Comparison of ENCODE assay signal across 8 mouse cellular contexts in genomic region chr10:75561071-75561654, GRCm38 (mm10). TPM values are rescaled to one million over a fixed set of nuclear protein-coding genes. Genes with fewer than 3 reads are reported as not detected.
A peak's percentile ranks its signal among the peaks of the same experiment; 100 is the strongest.
DNase-seq lines count a peak whose midpoint lies in the region; ATAC-seq and TF ChIP-seq lines count a peak whose summit lies in the region.
"Had no signal": no experiment of that assay in that cellular context is flagged by ENCODE, and none has a peak within 500 bp of the region (broad histone marks: within the 10 kb centered on the region; RNA-seq: fewer than 3 reads in every experiment).

Gene Ggt1 (plus strand): TSS chr10:75561604.

- no peaks in the 10 kb centered on the region for H3K36me3 ChIP-seq in lung, embryonic 15.5 days
- H3K36me3 ChIP-seq in forebrain, embryonic 12.5 days (replicated peaks): no peaks in the 10 kb centered on the region

- intact Hi-C loops in gastrocnemius, postnatal 36 days (cut with DNase I): no loop called here

- ATAC-seq in lung, embryonic 15.5 days (ENCODE audit: borderline replicate concordance, extremely low read depth, low FRiP score, low TSS enrichment): no peak
- ATAC-seq in forebrain, embryonic 12.5 days (ENCODE audit: low FRiP score): no peak

- peak within 1 kb of the TSS; percentile 99; the same call in 1 of the 2 replicates for H3K4me2 ChIP-seq in lung, embryonic 15.5 days
- peak within 1 kb of the TSS; percentile 98 for H3K4me2 ChIP-seq in forebrain, embryonic 12.5 days

- DNase-seq in lung, postnatal 14 days: no peak
- no peak for DNase-seq in large intestine, adult 2 months (ENCODE audit: low read depth, low spot score)
- no peak for DNase-seq in gastrocnemius, postnatal 36 days
- no peak for DNase-seq in urinary bladder, postnatal 14 days (ENCODE audit: low spot score)
- DNase-seq: adrenal gland, adult 8-10 months had no signal

- TF ChIP-seq CTCF in olfactory bulb, adult 2 months (IDR thresholded peaks at IDR 0.05; ENCODE audit: insufficient read depth, low read depth, low read length): no peak

- 59% methylated on average over 10 of the region's 10 CpGs for WGBS in lung, embryonic 15.5 days
- 50% methylated on average over 10 of the region's 10 CpGs for WGBS in forebrain, embryonic 12.5 days
- WGBS in large intestine, adult 2 months: 64% methylated on average over 10 of the region's 10 CpGs
- 78% methylated on average over 10 of the region's 10 CpGs for whole genome bisulfite sequencing in olfactory bulb, adult 2 months

- TF ChIP-seq POLR2A in olfactory bulb, adult 2 months (IDR thresholded peaks at IDR 0.05; ENCODE audit: insufficient read depth, low read depth, low read length): no peak

- H3K27me3 ChIP-seq in lung, embryonic 15.5 days: peaks cover 30% of the 10 kb centered on the region
- peaks cover 67% of the 10 kb centered on the region for H3K27me3 ChIP-seq in forebrain, embryonic 12.5 days

- H3K9me3 ChIP-seq in lung, embryonic 15.5 days: no peaks in the 10 kb centered on the region
- H3K9me3 ChIP-seq in forebrain, embryonic 12.5 days: no peaks in the 10 kb centered on the region

- H3K4me3 ChIP-seq in lung, embryonic 15.5 days: no peak within 1 kb of the TSS
- H3K4me3 ChIP-seq in forebrain, embryonic 12.5 days (replicated peaks): peak within 1 kb of the TSS; percentile 69
- H3K4me3 ChIP-seq in olfactory bulb, adult 2 months (ENCODE audit: insufficient read depth, low read depth, low read length): peak within 1 kb of the TSS; percentile 59; the same call in 1 of the 2 replicates

- H3K9ac ChIP-seq in lung, embryonic 15.5 days: no peak within 1 kb of the TSS
- 0 out of 2 replicates have a peak within 1 kb of the TSS, but pooled peaks have one; percentile 84 for H3K9ac ChIP-seq in forebrain, embryonic 12.5 days

- peaks cover 24% of the 10 kb centered on the region for H3K4me1 ChIP-seq in lung, embryonic 15.5 days
- peaks cover 34% of the 10 kb centered on the region for H3K4me1 ChIP-seq in forebrain, embryonic 12.5 days
- H3K4me1 ChIP-seq in olfactory bulb, adult 2 months (ENCODE audit: control insufficient read depth, insufficient read depth, low read length): peaks cover 14% of the 10 kb centered on the region

- H3K27ac ChIP-seq in lung, embryonic 15.5 days: no peak within 1 kb of the TSS
- H3K27ac ChIP-seq in forebrain, embryonic 12.5 days: no peak within 1 kb of the TSS
- H3K27ac ChIP-seq in olfactory bulb, adult 2 months (ENCODE audit: insufficient read depth, low read depth, low read length): no peak within 1 kb of the TSS

RNA-seq across cellular contexts. Expression of gene Ggt1, which starts in this region (rescaled TPM):
- 1.2 and 2.0 TPM in 2 replicates for polyA plus RNA-seq in lung, embryonic 15.5 days (2015; fragmentation: Nextera tagmentation; extraction: Ambion mirVana)
- polyA plus RNA-seq in forebrain, embryonic 12.5 days (2016; fragmentation: Nextera tagmentation; extraction: Ambion mirVana): 0.58 and 2.3 TPM in 2 replicates
- polyA plus RNA-seq in large intestine, adult 2 months (2012; rRNA removed): 370 and 634 TPM in 2 replicates
- not detected in 2 replicates for polyA plus RNA-seq in olfactory bulb, adult 2 months (2012; ENCODE audit: insufficient read depth, insufficient read length, low replicate concordance, missing spikeins)
- total RNA-seq in gastrocnemius, postnatal 36 days (2021): under 1 TPM in 1 of 2 experiments, not detected in 1; 0.33 TPM

Comparison
In these comparisons a context has a peak if more than half of its experiments do, and no peak if none do; other contexts are left out.
1. RNA of gene Ggt1 (polyA plus RNA-seq): 370 to 634 TPM in large intestine, adult 2 months; 0.58 to 2.3 TPM in forebrain, embryonic 12.5 days, 1.2 to 2.0 TPM in lung, embryonic 15.5 days and not detected in olfactory bulb, adult 2 months; every median in the first group is over 100 times any median in the second.